ENCODE assay signal across 30 mouse cellular contexts in the genomic region with DNA sequence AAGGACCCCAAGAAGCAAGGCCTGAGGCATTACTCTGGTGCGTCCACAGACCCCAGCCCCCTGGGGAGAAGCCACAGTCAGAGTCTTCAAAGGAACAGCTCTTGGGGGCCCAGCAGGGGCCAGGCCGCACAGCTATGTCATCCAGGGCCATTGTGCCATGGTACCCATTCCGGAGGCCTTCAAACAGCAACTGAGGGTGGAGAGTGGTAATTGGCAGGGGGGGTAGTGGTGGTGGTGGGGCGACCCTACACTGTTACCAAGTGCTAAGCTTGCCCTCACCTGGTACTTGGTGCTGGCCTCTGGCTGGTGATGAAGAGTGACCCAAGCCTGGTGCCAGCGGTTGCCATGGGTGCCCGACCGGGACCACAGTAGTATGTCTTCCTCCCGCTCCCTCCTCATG. TPM values are rescaled to one million over a fixed set of nuclear protein-coding genes. Genes with fewer than 3 reads are reported as not detected.
DNase-seq lines count a peak whose midpoint lies in the region; ATAC-seq and TF ChIP-seq lines count a peak whose summit lies in the region.
"Had no signal": no experiment of that assay in that cellular context is flagged by ENCODE, and none has a peak within 500 bp of the region (broad histone marks: within the 10 kb centered on the region; RNA-seq: fewer than 3 reads in every experiment).

No protein-coding gene starts in this region.

- H3K27me3 ChIP-seq in hindbrain, embryonic 15.5 days, result no peaks in the 10 kb centered on the region
- H3K27me3 ChIP-seq in hindbrain, embryonic 11.5 days (ENCODE audit: control insufficient read depth, insufficient read depth, low read length), result no peaks in the 10 kb centered on the region
- H3K27me3 ChIP-seq in embryonic facial prominence, embryonic 14.5 days (replicated peaks; ENCODE audit: control insufficient read depth, insufficient read depth, low read length), result no peaks in the 10 kb centered on the region
- no peaks in the 10 kb centered on the region for H3K27me3 ChIP-seq in intestine, postnatal 0 days (replicated peaks; ENCODE audit: control insufficient read depth, insufficient read depth, low read length)
- H3K27me3 ChIP-seq: embryonic facial prominence, embryonic 15.5 days; forebrain, embryonic 12.5 days; heart, embryonic 12.5 days; limb, embryonic 13.5 days; lung, embryonic 15.5 days; midbrain, embryonic 15.5 days had no signal

- H3K4me3 ChIP-seq in hindbrain, embryonic 15.5 days, result no peak overlapping the region
- H3K4me3 ChIP-seq in hindbrain, embryonic 11.5 days (ENCODE audit: low read depth, low read length), result no peak overlapping the region
- H3K4me3 ChIP-seq in embryonic facial prominence, embryonic 14.5 days (ENCODE audit: low read depth, low read length), result no peak overlapping the region
- H3K4me3 ChIP-seq in intestine, postnatal 0 days (ENCODE audit: low read depth, low read length), result no peak overlapping the region
- H3K4me3 ChIP-seq: embryonic facial prominence, embryonic 15.5 days; forebrain, embryonic 12.5 days; heart, adult 2 months; heart, embryonic 12.5 days; limb, embryonic 13.5 days; lung, embryonic 15.5 days; midbrain, embryonic 10.5 days; midbrain, embryonic 15.5 days had no signal

- peak; percentile 19 to 44 for DNase-seq in cerebellum, postnatal 25 days
- DNase-seq in cerebellum, adult 11 months, result no peak
- DNase-seq in hindbrain, embryonic 11.5 days (ENCODE audit: low spot score), result no peak
- no peak for DNase-seq in embryonic facial prominence, embryonic 14.5 days (ENCODE audit: low spot score)
- no peak for DNase-seq in right cerebral cortex, postnatal 36 days (ENCODE audit: low spot score in 2 of 2)
- DNase-seq: adrenal gland, postnatal 25 days; cerebellum, postnatal 36 days; gastrocnemius, postnatal 25 days; heart, postnatal 4 days; kidney, adult 2 months; kidney, postnatal 4 days; right cerebral cortex, adult 18-20 months; right cerebral cortex, postnatal 4 days; thymus, adult 18-20 months; thymus, postnatal 36 days had no signal

- H3K4me1 ChIP-seq in hindbrain, embryonic 15.5 days (replicated peaks), result no peaks in the 10 kb centered on the region
- no peaks in the 10 kb centered on the region for H3K4me1 ChIP-seq in hindbrain, embryonic 11.5 days (replicated peaks; ENCODE audit: control insufficient read depth, insufficient read depth, low read length)
- no peaks in the 10 kb centered on the region for H3K4me1 ChIP-seq in embryonic facial prominence, embryonic 14.5 days (ENCODE audit: control insufficient read depth, insufficient read depth, low read length)
- no peaks in the 10 kb centered on the region for H3K4me1 ChIP-seq in intestine, postnatal 0 days (replicated peaks; ENCODE audit: control insufficient read depth, insufficient read depth, low read length)
- H3K4me1 ChIP-seq: embryonic facial prominence, embryonic 15.5 days; forebrain, embryonic 12.5 days; heart, embryonic 12.5 days; limb, embryonic 13.5 days; lung, embryonic 15.5 days; midbrain, embryonic 10.5 days; midbrain, embryonic 15.5 days had no signal

- peaks cover 35% of the 10 kb centered on the region for H3K36me3 ChIP-seq in hindbrain, embryonic 15.5 days
- peaks cover 11% of the 10 kb centered on the region for H3K36me3 ChIP-seq in hindbrain, embryonic 11.5 days (ENCODE audit: control insufficient read depth, insufficient read depth, low read length)
- H3K36me3 ChIP-seq in embryonic facial prominence, embryonic 14.5 days (ENCODE audit: control insufficient read depth, insufficient read depth, low read length), result peaks cover 89% of the 10 kb centered on the region
- H3K36me3 ChIP-seq in intestine, postnatal 0 days (ENCODE audit: control insufficient read depth, insufficient read depth), result peaks cover 87% of the 10 kb centered on the region

- H3K4me2 ChIP-seq in hindbrain, embryonic 15.5 days, result no peak overlapping the region
- H3K4me2 ChIP-seq in hindbrain, embryonic 11.5 days (replicated peaks; ENCODE audit: low read depth, low read length), result no peak overlapping the region
- no peak overlapping the region for H3K4me2 ChIP-seq in embryonic facial prominence, embryonic 14.5 days (ENCODE audit: low read depth, low read length)
- H3K4me2 ChIP-seq in intestine, postnatal 0 days (replicated peaks; ENCODE audit: low read depth), result peak overlapping the region; percentile 64
- H3K4me2 ChIP-seq: embryonic facial prominence, embryonic 15.5 days; forebrain, embryonic 12.5 days; heart, embryonic 12.5 days; limb, embryonic 13.5 days; liver, embryonic 11.5 days; lung, embryonic 15.5 days; midbrain, embryonic 15.5 days had no signal

- peak; percentile 23; the same call in 1 of the 2 replicates for ATAC-seq in hindbrain, embryonic 15.5 days (ENCODE audit: low FRiP score, low read depth)
- no peak for ATAC-seq in hindbrain, embryonic 11.5 days (ENCODE audit: low FRiP score)
- ATAC-seq in embryonic facial prominence, embryonic 14.5 days (ENCODE audit: low read depth), result 0 out of 2 replicates have a peak, but pooled peaks have one; percentile 12
- no peak for ATAC-seq in intestine, postnatal 0 days
- ATAC-seq: CD4-positive, CD25-positive, alpha-beta regulatory T cell, adult 4 months; midbrain, embryonic 15.5 days had no signal

- H3K9ac ChIP-seq in hindbrain, embryonic 15.5 days, result no peak overlapping the region
- H3K9ac ChIP-seq in hindbrain, embryonic 11.5 days (ENCODE audit: low read depth, low read length), result no peak overlapping the region
- H3K9ac ChIP-seq in embryonic facial prominence, embryonic 14.5 days (ENCODE audit: low read depth, low read length), result no peak overlapping the region
- H3K9ac ChIP-seq in intestine, postnatal 0 days (ENCODE audit: low read depth, low read length), result no peak overlapping the region
- H3K9ac ChIP-seq: embryonic facial prominence, embryonic 15.5 days; forebrain, embryonic 12.5 days; heart, embryonic 12.5 days; limb, embryonic 13.5 days; lung, embryonic 15.5 days; midbrain, embryonic 15.5 days had no signal

- H3K27ac ChIP-seq in hindbrain, embryonic 15.5 days (replicated peaks), result no peak overlapping the region
- H3K27ac ChIP-seq in hindbrain, embryonic 11.5 days (ENCODE audit: low read depth, low read length), result no peak overlapping the region
- H3K27ac ChIP-seq in embryonic facial prominence, embryonic 14.5 days (replicated peaks; ENCODE audit: low read depth, low read length), result no peak overlapping the region
- peak overlapping the region; percentile 50; the same call in 1 of the 2 replicates for H3K27ac ChIP-seq in intestine, postnatal 0 days (ENCODE audit: low read depth, low read length)
- H3K27ac ChIP-seq: embryonic facial prominence, embryonic 15.5 days; forebrain, embryonic 12.5 days; heart, adult 2 months; kidney, postnatal 0 days; limb, embryonic 13.5 days; lung, embryonic 15.5 days; midbrain, embryonic 10.5 days; midbrain, embryonic 15.5 days; stomach, postnatal 0 days had no signal

- H3K9me3 ChIP-seq in hindbrain, embryonic 15.5 days, result no peaks in the 10 kb centered on the region
- no peaks in the 10 kb centered on the region for H3K9me3 ChIP-seq in hindbrain, embryonic 11.5 days (ENCODE audit: control insufficient read depth, low read length)
- H3K9me3 ChIP-seq in embryonic facial prominence, embryonic 14.5 days (ENCODE audit: control insufficient read depth, low read length), result no peaks in the 10 kb centered on the region
- no peaks in the 10 kb centered on the region for H3K9me3 ChIP-seq in intestine, postnatal 0 days (ENCODE audit: control insufficient read depth)
- H3K9me3 ChIP-seq: embryonic facial prominence, embryonic 15.5 days; forebrain, embryonic 12.5 days; heart, embryonic 12.5 days; limb, embryonic 13.5 days; lung, embryonic 15.5 days; midbrain, embryonic 10.5 days; midbrain, embryonic 15.5 days had no signal

- no peak for TF ChIP-seq CTCF in intestine, postnatal 0 days (IDR thresholded peaks at IDR 0.05; ENCODE audit: low read depth)

- WGBS in hindbrain, embryonic 15.5 days, result 84% methylated on average over 8 of the region's 8 CpGs
- WGBS in hindbrain, embryonic 11.5 days, result 89% methylated on average over 8 of the region's 8 CpGs
- WGBS in embryonic facial prominence, embryonic 14.5 days, result 83% methylated on average over 8 of the region's 8 CpGs
- 89% methylated on average over 8 of the region's 8 CpGs for WGBS in intestine, postnatal 0 days

RNA-seq across cellular contexts. Expression of a gene that starts 8.1 kb away (rescaled TPM):
- 375 and 378 TPM in 2 replicates for polyA plus RNA-seq in hindbrain, embryonic 15.5 days (2015; fragmentation: Nextera tagmentation; extraction: Ambion mirVana)
- 380 and 436 TPM in 2 replicates for polyA plus RNA-seq in hindbrain, embryonic 11.5 days (2014; fragmentation: Nextera tagmentation; extraction: Ambion mirVana)
- 312 and 318 TPM in 2 replicates for polyA plus RNA-seq in embryonic facial prominence, embryonic 14.5 days (2014; fragmentation: Nextera tagmentation; extraction: Ambion mirVana)
- polyA plus RNA-seq in intestine, postnatal 0 days (2015; fragmentation: Nextera tagmentation; extraction: Ambion mirVana), result 481 and 496 TPM in 2 replicates

RNA-seq across cellular contexts. Expression of a gene that starts 8.9 kb away (rescaled TPM):
- polyA plus RNA-seq in hindbrain, embryonic 15.5 days (2015; fragmentation: Nextera tagmentation; extraction: Ambion mirVana), result 1.6 and 2.1 TPM in 2 replicates
- polyA plus RNA-seq in hindbrain, embryonic 11.5 days (2014; fragmentation: Nextera tagmentation; extraction: Ambion mirVana), result 3.0 and 4.2 TPM in 2 replicates
- 1.4 and 1.7 TPM in 2 replicates for polyA plus RNA-seq in embryonic facial prominence, embryonic 14.5 days (2014; fragmentation: Nextera tagmentation; extraction: Ambion mirVana)
- polyA plus RNA-seq in intestine, postnatal 0 days (2015; fragmentation: Nextera tagmentation; extraction: Ambion mirVana), result 588 and 718 TPM in 2 replicates

RNA-seq across cellular contexts. Expression of a gene that starts 9.3 kb away (rescaled TPM):
- polyA plus RNA-seq in hindbrain, embryonic 15.5 days (2015; fragmentation: Nextera tagmentation; extraction: Ambion mirVana), result 159 and 169 TPM in 2 replicates
- 161 and 167 TPM in 2 replicates for polyA plus RNA-seq in hindbrain, embryonic 11.5 days (2014; fragmentation: Nextera tagmentation; extraction: Ambion mirVana)
- 148 and 160 TPM in 2 replicates for polyA plus RNA-seq in embryonic facial prominence, embryonic 14.5 days (2014; fragmentation: Nextera tagmentation; extraction: Ambion mirVana)
- polyA plus RNA-seq in intestine, postnatal 0 days (2015; fragmentation: Nextera tagmentation; extraction: Ambion mirVana), result 116 TPM in 2 replicates

RNA-seq across cellular contexts. Expression of a gene that starts 15.8 kb away (rescaled TPM):
- 14.5 and 16.5 TPM in 2 replicates for polyA plus RNA-seq in hindbrain, embryonic 15.5 days (2015; fragmentation: Nextera tagmentation; extraction: Ambion mirVana)
- polyA plus RNA-seq in hindbrain, embryonic 11.5 days (2014; fragmentation: Nextera tagmentation; extraction: Ambion mirVana), result 0.38 and 0.59 TPM in 2 replicates
- 0.40 and 1.4 TPM in 2 replicates for polyA plus RNA-seq in embryonic facial prominence, embryonic 14.5 days (2014; fragmentation: Nextera tagmentation; extraction: Ambion mirVana)
- 0.68 and 0.78 TPM in 2 replicates for polyA plus RNA-seq in intestine, postnatal 0 days (2015; fragmentation: Nextera tagmentation; extraction: Ambion mirVana)
- polyA plus RNA-seq: CD4-positive, CD25-positive, alpha-beta regulatory T cell, adult 4 months; heart, postnatal 0 days; liver, embryonic 11.5 days had no signal

RNA-seq across cellular contexts. Expression of a gene that starts 19.0 kb away (rescaled TPM):
- polyA plus RNA-seq in hindbrain, embryonic 15.5 days (2015; fragmentation: Nextera tagmentation; extraction: Ambion mirVana), result 16.5 and 19.4 TPM in 2 replicates
- polyA plus RNA-seq in hindbrain, embryonic 11.5 days (2014; fragmentation: Nextera tagmentation; extraction: Ambion mirVana), result 25.3 and 32.3 TPM in 2 replicates
- 30.0 and 33.9 TPM in 2 replicates for polyA plus RNA-seq in embryonic facial prominence, embryonic 14.5 days (2014; fragmentation: Nextera tagmentation; extraction: Ambion mirVana)
- 16.4 and 18.7 TPM in 2 replicates for polyA plus RNA-seq in intestine, postnatal 0 days (2015; fragmentation: Nextera tagmentation; extraction: Ambion mirVana)

Comparison
In these comparisons a context has a peak if more than half of its experiments do, and no peak if none do; other contexts are left out.
1. DNase-seq: peak in cerebellum, postnatal 25 days (2 of 2); none in cerebellum, adult 11 months (single experiment), hindbrain, embryonic 11.5 days (single experiment), embryonic facial prominence, embryonic 14.5 days (single experiment) and right cerebral cortex, postnatal 36 days (0 of 2).
2. ATAC-seq: peak in hindbrain, embryonic 15.5 days (single experiment) and embryonic facial prominence, embryonic 14.5 days (single experiment); none in hindbrain, embryonic 11.5 days (single experiment) and intestine, postnatal 0 days (single experiment).
3. RNA of a gene that starts 8.9 kb away (polyA plus RNA-seq): 588 to 718 TPM in intestine, postnatal 0 days; 3.0 to 4.2 TPM in hindbrain, embryonic 11.5 days, 1.6 to 2.1 TPM in hindbrain, embryonic 15.5 days and 1.4 to 1.7 TPM in embryonic facial prominence, embryonic 14.5 days; every median in the first group is over 100 times any median in the second.